Mouse (Mus musculus) kidney, postnatal 4 days (tissue): ENCODE measurements around the gene Tra2b.
"Not testable (repeated sequence)": the region's sequence is repeated elsewhere in the genome, so short reads cannot be mapped to it uniquely, and the experiment has no call there.

Experiments
- DNase-seq, 2 experiments: peaks; one replicate each; pipeline ENCODE4 v3.0.0; 2021; ENCODE audit warnings: mixed read lengths in 2 of 2

Gene Tra2b

DNA sequence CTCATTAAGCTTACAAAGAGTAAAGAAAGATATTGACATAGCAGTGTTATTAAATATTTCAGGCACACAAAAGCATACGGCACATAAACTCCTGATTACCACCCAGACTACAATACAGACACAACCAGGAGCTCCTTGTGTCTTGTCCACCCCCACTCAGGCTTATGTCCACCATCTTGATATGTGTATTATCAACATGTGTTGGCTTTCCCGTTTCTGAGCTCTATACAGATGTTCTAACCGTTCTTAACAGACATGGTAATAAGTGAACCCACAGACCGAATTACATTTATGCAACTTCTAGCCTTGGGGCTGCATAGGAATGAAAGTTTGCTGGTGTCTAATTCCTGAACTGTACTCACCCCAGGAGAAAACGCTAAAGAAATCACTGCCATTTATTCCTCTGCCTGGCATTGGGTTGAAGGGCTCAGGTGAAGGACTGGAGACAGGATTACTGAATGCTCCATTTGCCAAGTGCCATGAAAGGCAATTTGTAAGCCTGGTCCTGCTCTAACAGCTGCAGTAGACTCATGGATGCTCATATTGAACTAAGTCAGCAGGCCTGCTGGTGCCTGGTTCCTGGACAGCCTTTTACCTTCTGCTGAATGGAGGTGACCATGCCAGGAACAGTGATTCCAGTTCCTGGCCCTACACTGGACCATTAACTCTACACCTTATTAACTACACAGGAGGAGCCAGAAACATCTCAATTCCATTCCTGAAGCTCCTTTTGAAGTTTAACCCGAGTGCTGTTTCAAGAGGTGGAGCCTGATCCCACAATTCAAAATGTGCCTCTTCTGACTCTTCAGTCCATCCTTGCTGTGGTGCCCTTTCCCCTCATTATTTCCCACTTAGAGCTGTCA lies 24.2 kb downstream of the Tra2b start:
- DNase-seq = no peak

DNA sequence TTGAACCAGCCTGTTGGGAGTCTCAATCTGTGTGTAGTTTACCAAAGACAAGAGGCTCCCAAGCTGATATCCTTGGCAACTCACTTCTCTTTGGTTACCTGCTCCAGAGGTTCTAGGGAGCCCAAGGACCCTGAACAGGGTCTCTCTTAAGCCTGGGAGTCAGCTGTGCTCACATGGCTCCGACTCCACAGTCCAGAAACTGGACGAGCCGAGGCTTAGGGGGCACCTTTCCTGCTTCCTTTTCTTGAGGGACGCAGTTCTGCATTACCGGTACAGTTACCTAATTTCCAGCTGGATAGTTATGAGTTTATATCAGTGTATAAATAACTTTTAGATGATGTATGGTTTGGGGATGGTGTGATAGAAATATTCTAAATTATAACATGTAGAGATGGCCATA lies 24.9 kb downstream of the Tra2b start:
- DNase-seq = no peak

DNA sequence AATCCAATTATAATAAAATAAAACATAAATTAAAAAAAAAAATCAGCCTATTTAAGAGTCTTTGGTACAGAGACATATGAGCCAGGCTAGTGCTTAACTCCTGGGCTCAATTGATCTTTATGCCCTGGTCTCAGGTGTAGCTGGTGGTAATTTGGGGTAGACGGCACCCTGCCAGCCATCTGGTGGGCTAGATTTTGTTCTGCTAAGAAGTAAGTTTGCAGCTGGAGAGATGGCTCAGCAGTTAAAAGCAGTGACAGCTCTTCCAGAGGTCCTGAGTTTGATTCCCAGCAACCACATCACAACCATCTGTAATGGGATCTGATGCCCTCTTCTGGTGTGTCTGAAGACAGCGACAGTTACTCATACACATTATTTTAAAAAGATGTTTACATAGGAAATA lies 25.8 kb downstream of the Tra2b start:
- DNase-seq = no peak

GRCm38 (mm10) chr16:22238928-22239620 lies 26.7 kb downstream of the Tra2b start:
- DNase-seq = no peak

DNA sequence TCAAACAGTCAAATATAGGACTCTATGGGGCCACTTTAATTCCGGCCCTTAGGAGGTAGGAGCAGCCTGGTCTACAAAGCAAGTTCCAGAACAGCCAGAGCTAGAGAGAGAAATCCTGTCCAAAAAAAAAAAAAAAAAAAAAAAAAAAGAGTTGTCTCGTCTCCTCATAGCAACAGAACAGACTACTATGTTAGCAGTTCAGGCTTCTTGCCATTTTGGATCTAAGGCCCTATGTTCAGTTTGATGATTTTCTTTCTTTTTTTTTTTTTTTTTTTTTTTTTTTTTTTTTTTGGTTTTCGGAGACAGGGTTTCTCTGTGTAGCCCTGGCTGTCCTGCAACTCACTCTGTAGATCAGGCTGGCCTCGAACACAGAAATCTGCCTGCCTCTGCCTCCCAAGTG lies 27.4 kb downstream of the Tra2b start:
- DNase-seq = not testable (repeated sequence)

GRCm38 (mm10) chr16:22236814-22237213 lies 29.0 kb downstream of the Tra2b start:
- no peak for DNase-seq

DNA sequence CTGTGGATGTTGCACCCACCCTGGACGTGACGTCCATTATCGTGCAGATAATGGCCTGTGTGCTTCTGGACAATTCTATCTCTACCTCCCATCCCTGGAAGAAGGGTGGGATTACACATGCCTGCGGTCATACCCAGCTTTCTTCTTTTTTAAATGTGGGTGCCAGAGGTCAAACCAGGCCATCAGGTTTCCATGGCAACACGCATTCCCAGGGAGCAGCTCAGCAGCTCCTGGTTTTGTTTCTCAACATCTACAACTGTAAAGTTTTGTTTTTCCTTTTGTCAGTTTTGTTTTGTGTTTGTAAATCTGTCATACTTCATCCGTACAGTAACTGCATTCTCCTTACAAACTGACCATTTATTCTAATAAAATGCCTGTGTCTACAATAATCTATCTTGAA lies 31.3 kb downstream of the Tra2b start:
- no peak for DNase-seq

- DNase-seq = not testable (repeated sequence)
Measured at GRCm38 (mm10) chr16:22230276-22230675, 35.5 kb downstream of the Tra2b start.

GRCm38 (mm10) chr16:22203501-22203900 lies 62.3 kb downstream of the Tra2b start:
- DNase-seq = no peak

GRCm38 (mm10) chr16:22201858-22202257 lies 63.9 kb downstream of the Tra2b start:
- DNase-seq = no peak

GRCm38 (mm10) chr16:22200476-22200875 lies 65.3 kb downstream of the Tra2b start:
- DNase-seq = no peak
